Mouse (Mus musculus) limb, embryonic 10.5 days (tissue): ENCODE measurements around the gene Ddah2. TPM values are rescaled to one million over a fixed set of nuclear protein-coding genes. Genes with fewer than 3 reads are reported as not detected.

ENCODE experiments used
- DNase-seq: peaks from one replicate; pipeline ENCODE4 v3.0.0-alpha.2; 2017; ENCODE audit warnings: low spot score
- H3K27ac ChIP-seq: fragments of 300-500 bp; sonication (generic); 2 replicates; pipeline ENCODE4 v1.5.1; 2016; ENCODE audit warnings: mild to moderate bottlenecking
- H3K27me3 ChIP-seq: fragments of 300-500 bp; sonication (generic); 2 replicates; pipeline ENCODE4 v1.6.1; 2016; ENCODE audit warnings: low read depth, mild to moderate bottlenecking; ENCODE audit not compliant: poor library complexity, severe bottlenecking
- H3K36me3 ChIP-seq: fragments of 300-500 bp; sonication (generic); 2 replicates; pipeline ENCODE4 v1.6.1; 2016; ENCODE audit warnings: mild to moderate bottlenecking, moderate library complexity
- H3K4me1 ChIP-seq: fragments of 300-500 bp; sonication (generic); 2 replicates; pipeline ENCODE4 v1.6.1; 2016
- H3K4me3 ChIP-seq: fragments of 300-500 bp; sonication (generic); 2 replicates; pipeline ENCODE4 v1.5.1; 2016; ENCODE audit warnings: mild to moderate bottlenecking, moderate library complexity
- H3K9me3 ChIP-seq: fragments of 300-500 bp; sonication (generic); replicated peaks from 2 replicates; pipeline ENCODE4 v1.6.1; 2016; ENCODE audit warnings: mild to moderate bottlenecking
- WGBS: fragments of 180-500 bp; shearing (Covaris S2); methylation state at CpG from one replicate; pipeline ENCODE4 v1.1.7; 2016; 5-methylcytosine and 5-hydroxymethylcytosine counted together
- polyA plus RNA-seq: library from polyadenylated mRNA; unstranded; fragments of >200 nt; fragmentation: Nextera tagmentation; extraction: Ambion mirVana; gene quantifications from 2 replicates; pipeline ENCODE4 v1.2.1, GENCODE M21; 2016

The Ddah2 gene
- polyA plus RNA-seq, 1 experiment from 2014 or later = 568 TPM

DNA sequence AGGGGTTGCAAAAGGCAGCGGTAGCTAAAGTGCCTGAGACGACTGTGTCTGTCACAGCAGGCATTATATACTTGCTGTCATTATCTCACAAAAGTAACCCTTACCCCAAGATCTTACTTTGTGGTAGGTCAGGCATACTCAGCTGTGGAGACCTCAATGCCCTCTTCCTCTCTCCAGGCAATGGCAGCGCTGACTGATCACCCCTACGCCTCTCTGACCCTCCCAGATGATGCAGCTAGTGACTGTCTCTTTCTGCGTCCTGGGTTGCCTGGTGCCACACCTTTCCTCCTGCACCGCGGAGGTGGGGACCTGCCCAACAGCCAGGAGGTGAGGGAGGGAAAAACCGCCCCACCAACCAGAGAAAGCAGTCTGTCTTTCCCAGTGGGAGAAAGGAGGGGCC is 2.5 kb downstream of the Ddah2 start:
- WGBS = 81% methylated on average over 8 of the region's 8 CpGs

DNA sequence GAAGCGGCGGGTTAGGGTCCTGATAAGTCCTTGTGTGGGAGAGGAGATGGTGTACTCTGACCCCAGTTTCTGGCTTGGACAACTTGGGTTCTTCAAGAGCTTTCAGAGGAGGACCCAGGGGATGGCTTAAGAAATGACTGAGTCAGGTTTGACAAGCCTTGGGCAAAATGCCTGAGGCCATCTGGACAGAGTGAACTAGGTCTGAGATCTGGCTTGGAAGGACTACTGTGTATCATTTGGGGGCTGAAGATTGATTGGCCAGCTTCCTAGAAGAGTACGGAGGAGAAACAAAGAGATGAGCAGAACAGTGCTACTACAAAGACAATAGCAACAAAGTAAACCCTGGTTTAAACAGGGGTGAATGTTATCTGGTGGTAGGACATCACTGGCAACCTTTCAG is 4.6 kb downstream of the Ddah2 start:
- H3K27me3 ChIP-seq = peaks cover 61% of the 10 kb centered on the region
- H3K27ac ChIP-seq = no peak overlapping the region
- DNase-seq = no peak
- H3K4me3 ChIP-seq = no peak overlapping the region
- no peaks in the 10 kb centered on the region for H3K9me3 ChIP-seq
- WGBS = 95% methylated on average over 3 of the region's 3 CpGs
- peaks cover 39% of the 10 kb centered on the region for H3K36me3 ChIP-seq
- peaks cover 47% of the 10 kb centered on the region for H3K4me1 ChIP-seq

More for the DNA sequence above, 2.5 kb downstream of the Ddah2 start:
- Histone ChIP-seq H3K36me3 (peaks cover 59% of the 10 kb centered on the region), H3K9me3 (no peaks in the 10 kb centered on the region), H3K4me3 (peak overlapping the region; percentile 18; the same call in 1 of the 2 replicates), H3K27ac (no peak overlapping the region), H3K27me3 (peaks cover 39% of the 10 kb centered on the region), H3K4me1 (peaks cover 52% of the 10 kb centered on the region)
- DNase-seq = no peak

DNA sequence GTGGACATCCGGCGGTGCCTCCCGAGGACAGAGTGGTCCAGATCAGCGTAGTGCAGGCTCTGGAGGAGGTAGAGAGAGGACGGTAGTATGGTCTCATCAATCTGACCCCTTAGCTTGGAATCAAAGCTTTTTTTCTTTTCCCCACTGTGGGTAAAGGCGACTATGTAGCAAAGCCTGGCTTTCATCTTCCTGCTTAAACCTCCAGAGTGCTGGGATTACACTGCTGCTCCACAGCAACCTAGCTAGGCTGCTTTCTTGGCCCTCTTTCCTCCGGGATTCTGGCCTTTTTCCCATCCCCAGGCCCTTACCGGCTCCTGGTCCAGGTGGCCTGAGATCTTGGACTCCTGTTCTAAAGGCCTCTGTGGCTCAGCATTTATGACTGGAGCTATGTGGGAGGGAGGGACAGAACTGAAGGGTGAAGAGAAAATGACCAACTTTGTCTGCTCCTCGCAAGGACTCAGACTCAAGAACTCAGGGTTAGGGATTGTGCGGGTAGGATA is 5.6 kb downstream of the Ddah2 start:
- DNase-seq = no peak
- Histone ChIP-seq H3K36me3 (peaks cover 39% of the 10 kb centered on the region), H3K27me3 (peaks cover 67% of the 10 kb centered on the region), H3K9me3 (no peaks in the 10 kb centered on the region), H3K4me3 (peak overlapping the region; percentile 50), H3K4me1 (peaks cover 44% of the 10 kb centered on the region), H3K27ac (peak overlapping the region; percentile 21; the same call in 1 of the 2 replicates)
- WGBS = 29% methylated on average over 10 of the region's 10 CpGs

DNA sequence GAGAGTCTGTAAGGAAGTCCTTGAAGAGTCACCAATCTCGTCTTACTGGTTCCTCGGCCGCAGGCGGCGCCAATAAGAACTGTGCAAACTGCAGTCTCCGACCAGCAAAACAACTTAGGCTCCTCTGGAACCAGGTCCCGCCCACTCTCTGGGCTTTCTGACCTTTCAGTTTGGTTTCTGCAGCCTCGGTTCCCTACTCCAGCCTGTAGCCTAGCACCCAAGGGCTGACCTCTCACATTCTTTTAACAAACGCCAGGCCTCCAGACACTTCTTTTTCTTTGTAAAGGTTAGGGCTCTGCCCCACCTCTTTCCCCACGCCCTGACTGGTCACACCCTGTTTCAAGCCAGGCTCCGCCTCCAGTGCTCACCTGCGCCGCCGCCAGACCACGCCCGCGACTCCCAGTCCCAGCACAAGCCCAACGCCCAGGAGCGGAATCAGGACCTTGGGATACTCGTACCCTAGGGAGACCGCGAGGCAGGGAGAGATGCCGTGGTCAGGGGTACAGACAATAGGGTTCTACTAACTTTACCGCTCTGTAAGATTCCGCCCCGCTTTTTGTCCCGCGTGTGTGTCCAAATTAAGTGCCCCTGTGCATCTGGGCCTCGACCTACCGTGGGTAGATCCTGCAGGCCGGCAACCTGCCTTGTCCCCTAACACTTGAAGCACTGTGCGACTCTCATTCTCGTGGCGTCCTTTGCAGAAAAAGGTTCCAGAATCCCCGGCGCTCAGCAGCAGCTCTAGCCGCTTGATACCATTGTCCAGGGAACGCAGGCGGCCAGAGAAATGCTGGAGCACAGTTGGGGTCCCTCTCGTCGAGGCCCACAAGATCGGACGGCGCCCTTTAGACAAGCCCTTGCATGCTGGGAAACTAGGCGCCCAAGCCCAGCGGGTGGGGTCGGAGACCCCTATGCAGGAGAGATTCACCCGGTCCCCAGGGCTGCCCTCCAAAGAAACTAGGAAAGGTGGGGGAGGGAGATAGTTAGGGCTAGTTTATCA is 6.4 kb downstream of the Ddah2 start, which contains the start of gene Ly6g6c:
Gene Ly6g6c (plus strand): TSS at position 438 of the 997 bp plus-strand sequence.
- Histone ChIP-seq H3K36me3 (peaks cover 36% of the 10 kb centered on the region), H3K27me3 (peaks cover 67% of the 10 kb centered on the region), H3K27ac (peak within 1 kb of the TSS; percentile 71), H3K4me1 (peaks cover 37% of the 10 kb centered on the region), H3K4me3 (peak within 1 kb of the TSS; percentile 50), H3K9me3 (no peaks in the 10 kb centered on the region)
- DNase-seq = peak; percentile 73
- WGBS = under 1% methylated on average over 48 of the region's 48 CpGs

GRCm38 (mm10) chr17:35066084-35066483 is 7.2 kb downstream of the Ddah2 start, which contains the start of gene Mpig6b:
TSS of gene Mpig6b (minus strand) at chr17:35066184.
- Histone ChIP-seq H3K27ac (peak within 1 kb of the TSS; percentile 71), H3K4me1 (peaks cover 29% of the 10 kb centered on the region), H3K4me3 (peak within 1 kb of the TSS; percentile 50), H3K36me3 (peaks cover 28% of the 10 kb centered on the region), H3K9me3 (no peaks in the 10 kb centered on the region), H3K27me3 (peaks cover 67% of the 10 kb centered on the region)
- 45% methylated on average over 10 of the region's 10 CpGs for WGBS
- DNase-seq = no peak

DNA sequence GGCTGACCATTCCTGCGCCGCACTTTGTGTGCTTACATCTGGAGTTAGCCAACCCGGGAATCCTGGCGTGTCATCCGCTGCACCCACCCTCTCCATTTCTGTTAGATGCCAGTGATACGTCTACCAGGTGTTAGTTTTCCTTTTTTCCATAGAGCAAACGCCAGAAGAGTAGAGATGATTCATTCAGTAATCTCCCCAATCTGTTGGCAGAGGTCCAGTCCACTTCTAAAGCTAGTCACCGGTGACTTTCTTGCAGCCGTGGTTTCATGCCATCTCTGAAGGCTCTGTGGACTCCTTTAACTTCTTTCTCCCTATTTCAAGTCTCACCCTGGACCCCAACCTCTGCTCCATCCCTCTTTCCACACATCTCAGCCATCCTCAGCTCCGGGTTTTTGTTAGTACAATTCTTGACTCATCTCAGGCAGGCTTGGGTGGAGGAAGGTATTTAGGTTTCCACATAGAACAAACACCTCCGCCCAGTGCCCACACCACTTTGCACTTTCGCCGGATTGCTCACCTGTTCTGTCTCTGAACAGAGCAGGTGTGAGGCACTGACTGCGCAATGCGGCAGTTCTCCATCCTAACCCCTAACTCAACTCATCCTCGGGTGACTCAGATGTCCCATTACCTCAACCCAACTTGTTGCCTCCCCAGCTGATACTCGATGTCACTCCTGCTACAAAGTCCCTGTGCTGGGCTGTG is 9.5 kb downstream of the Ddah2 start:
- peaks cover 6% of the 10 kb centered on the region; the same call in 1 of the 2 replicates for H3K36me3 ChIP-seq
- DNase-seq = no peak
- H3K4me1 ChIP-seq = peaks cover 22% of the 10 kb centered on the region
- H3K4me3 ChIP-seq = no peak overlapping the region
- H3K9me3 ChIP-seq = no peaks in the 10 kb centered on the region
- WGBS = 85% methylated on average over 17 of the region's 17 CpGs
- H3K27ac ChIP-seq = no peak overlapping the region
- H3K27me3 ChIP-seq = peaks cover 56% of the 10 kb centered on the region

DNA sequence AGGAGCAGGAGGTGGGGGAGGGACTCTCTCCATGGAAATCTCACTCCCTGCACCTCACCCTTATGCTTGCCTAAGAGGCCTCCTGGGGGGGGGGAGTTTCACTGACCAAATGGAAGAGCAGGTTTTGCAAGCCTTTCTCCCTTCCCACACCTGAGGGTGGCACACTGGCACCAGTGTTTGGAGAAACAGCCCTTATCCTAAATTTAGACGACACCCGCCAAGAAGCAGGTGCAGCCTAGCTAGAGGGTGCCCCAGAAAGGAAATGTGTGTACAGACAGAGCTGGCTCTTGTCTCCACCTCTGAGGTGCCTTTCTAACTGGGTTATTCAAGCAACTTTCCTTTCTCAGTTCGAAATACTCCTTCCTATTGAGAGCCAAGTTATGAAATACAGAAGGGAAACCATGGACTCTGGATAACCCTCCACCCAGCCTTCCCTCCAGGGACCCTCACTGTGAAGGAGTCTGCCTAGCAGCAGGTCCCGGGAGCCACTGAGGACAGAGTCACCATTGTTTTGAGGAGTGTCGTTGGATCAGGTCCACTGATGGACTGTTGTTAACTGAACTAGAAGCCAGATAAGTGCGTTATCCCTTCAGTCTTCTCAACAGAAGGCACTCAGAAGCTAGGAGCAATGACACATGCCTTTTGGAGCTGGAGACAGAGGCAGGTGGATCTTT is 11.9 kb downstream of the Ddah2 start:
- Histone ChIP-seq H3K9me3 (no peaks in the 10 kb centered on the region), H3K4me3 (no peak overlapping the region), H3K27me3 (peaks cover 34% of the 10 kb centered on the region), H3K4me1 (peaks cover 12% of the 10 kb centered on the region), H3K27ac (no peak overlapping the region), H3K36me3 (no peaks in the 10 kb centered on the region)
- DNase-seq = no peak
- WGBS = 69% methylated on average over 6 of the region's 6 CpGs

DNA sequence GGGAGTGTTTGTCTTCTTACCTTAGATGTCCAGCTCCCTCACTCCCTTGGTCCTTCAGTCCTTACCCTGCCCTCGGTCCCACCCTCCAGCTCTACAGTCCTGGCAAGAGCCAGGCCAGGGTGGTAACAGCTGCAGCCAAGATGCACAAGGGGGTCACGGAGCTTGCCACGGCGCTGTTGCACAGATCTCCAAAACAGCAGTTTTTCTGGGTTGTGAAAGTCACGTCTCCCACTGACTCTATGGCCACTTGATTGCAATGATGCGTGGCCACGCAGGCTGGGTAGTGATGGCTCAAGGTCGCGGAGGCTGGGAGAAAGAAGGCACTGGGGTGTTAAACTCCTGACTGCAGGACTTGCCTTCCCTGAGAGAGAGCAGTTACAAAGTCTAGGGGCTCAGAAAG is 12.6 kb downstream of the Ddah2 start:
- H3K27ac ChIP-seq = no peak overlapping the region
- 83% methylated on average over 9 of the region's 9 CpGs for WGBS
- DNase-seq = no peak
- no peaks in the 10 kb centered on the region for H3K36me3 ChIP-seq
- H3K27me3 ChIP-seq = peaks cover 26% of the 10 kb centered on the region
- no peaks in the 10 kb centered on the region for H3K9me3 ChIP-seq
- H3K4me1 ChIP-seq = peaks cover 13% of the 10 kb centered on the region
- H3K4me3 ChIP-seq = no peak overlapping the region

GRCm38 (mm10) chr17:35074097-35074496 is 15.3 kb downstream of the Ddah2 start:
- Histone ChIP-seq H3K27ac (peak overlapping the region; percentile 53), H3K4me3 (no peak overlapping the region), H3K36me3 (no peaks in the 10 kb centered on the region), H3K9me3 (no peaks in the 10 kb centered on the region), H3K4me1 (peaks cover 33% of the 10 kb centered on the region), H3K27me3 (peaks cover 25% of the 10 kb centered on the region)
- WGBS = 45% methylated on average over 17 of the region's 17 CpGs
- DNase-seq = no peak

GRCm38 (mm10) chr17:35076507-35077176 is 17.8 kb downstream of the Ddah2 start, which contains the start of gene Ly6g6e:
TSS of gene Ly6g6e (plus strand) at chr17:35076902.
- Histone ChIP-seq H3K27me3 (peaks cover 29% of the 10 kb centered on the region), H3K4me3 (peak within 1 kb of the TSS; percentile 37), H3K36me3 (no peaks in the 10 kb centered on the region), H3K9me3 (no peaks in the 10 kb centered on the region), H3K4me1 (peaks cover 36% of the 10 kb centered on the region), H3K27ac (peak within 1 kb of the TSS; percentile 58)
- WGBS = 22% methylated on average over 10 of the region's 10 CpGs
- DNase-seq = peak; percentile 41

DNA sequence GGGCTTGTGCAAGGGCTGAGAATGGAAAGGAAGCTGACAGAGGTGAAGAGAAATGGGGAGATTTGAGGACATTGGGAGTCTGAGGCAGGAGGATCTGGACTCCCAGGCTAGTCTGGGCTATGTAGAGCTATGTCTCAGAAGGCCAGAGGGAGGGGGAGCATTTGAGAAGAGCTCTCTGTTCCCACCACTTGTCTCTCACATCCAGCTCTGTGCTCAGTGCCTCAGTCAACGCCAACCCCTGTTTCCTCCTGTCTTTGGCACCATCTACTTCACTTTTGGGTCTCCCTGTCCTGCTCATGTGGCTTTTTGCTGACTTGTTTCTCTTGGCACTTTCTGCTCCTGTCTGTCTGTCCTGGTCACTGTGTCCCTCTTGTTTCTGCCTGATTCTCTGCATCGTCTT is 18.4 kb downstream of the Ddah2 start:
- no peak for DNase-seq
- Histone ChIP-seq H3K9me3 (no peaks in the 10 kb centered on the region), H3K4me3 (peak overlapping the region; percentile 37), H3K36me3 (no peaks in the 10 kb centered on the region), H3K4me1 (peaks cover 36% of the 10 kb centered on the region), H3K27ac (peak overlapping the region; percentile 58; the same call in 1 of the 2 replicates), H3K27me3 (peaks cover 29% of the 10 kb centered on the region)
- 46% methylated on average over 2 of the region's 2 CpGs for WGBS

DNA sequence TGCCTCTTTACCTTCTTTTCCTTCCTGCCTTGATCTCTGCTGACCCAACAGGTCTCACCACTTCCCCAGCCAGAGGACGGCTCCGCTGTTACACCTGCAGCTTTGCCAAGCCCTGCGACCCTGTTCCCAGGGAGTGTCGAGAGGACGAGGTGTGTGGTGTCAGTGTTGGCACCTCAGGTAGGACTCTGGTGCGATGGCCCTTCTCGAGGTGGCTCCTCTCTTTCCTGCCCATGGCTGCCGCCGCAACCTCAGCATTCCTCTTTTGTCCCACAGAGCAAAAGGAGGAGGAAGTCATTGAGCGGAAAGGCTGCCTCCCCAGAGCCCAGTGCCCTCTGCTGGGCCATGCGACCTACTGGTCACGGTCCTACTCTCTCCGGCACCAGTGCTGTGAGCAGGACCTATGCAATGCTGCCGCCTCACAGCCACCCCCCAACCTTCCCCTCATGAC is 19.0 kb downstream of the Ddah2 start, which contains the start of gene Ly6g6d:
Gene Ly6g6d (minus strand): TSS at position 280 of the 448 bp plus-strand sequence.
- Histone ChIP-seq H3K9me3 (no peaks in the 10 kb centered on the region), H3K36me3 (no peaks in the 10 kb centered on the region), H3K4me1 (peaks cover 36% of the 10 kb centered on the region), H3K27me3 (peaks cover 29% of the 10 kb centered on the region), H3K27ac (peak within 1 kb of the TSS; percentile 58), H3K4me3 (peak within 1 kb of the TSS; percentile 37)
- WGBS = 13% methylated on average over 14 of the region's 14 CpGs
- DNase-seq = peak; percentile 53
